Mouse (Mus musculus) olfactory bulb, adult 2 months (tissue): ENCODE results near the gene Zmiz1. TPM values are rescaled to one million over a fixed set of nuclear protein-coding genes. Genes with fewer than 3 reads are reported as not detected.

Experiments used
- H3K27ac ChIP-seq: fragments of 200-500 bp; 2 replicates; pipeline ENCODE4 v1.5.1; 2012; ENCODE audit warnings: low read depth, low read length; ENCODE audit not compliant: insufficient read depth
- H3K4me1 ChIP-seq: fragments of 200-500 bp; 2 replicates; pipeline ENCODE4 v1.6.1; 2012; ENCODE audit warnings: low read length; ENCODE audit not compliant: control insufficient read depth, insufficient read depth
- H3K4me3 ChIP-seq: fragments of 200-500 bp; 2 replicates; pipeline ENCODE4 v1.5.1; 2012; ENCODE audit warnings: mild to moderate bottlenecking, low read depth, low read length, moderate library complexity; ENCODE audit not compliant: insufficient read depth
- CTCF ChIP-seq: fragments of 200-500 bp; IDR thresholded peaks from 2 replicates; pipeline ENCODE4 v1.5.1; 2012; ENCODE audit warnings: low read depth, mild to moderate bottlenecking, low read length, moderate library complexity; ENCODE audit not compliant: insufficient read depth
- POLR2A ChIP-seq: fragments of 200-500 bp; IDR thresholded peaks from 2 replicates; pipeline ENCODE4 v1.6.1; 2012; ENCODE audit warnings: mild to moderate bottlenecking, low read depth, low read length, moderate library complexity; ENCODE audit not compliant: insufficient read depth
- WGBS: fragments of 180-500 bp; shearing (Covaris S2); methylation state at CpG from one replicate; pipeline ENCODE4 v1.1.7; 2018; 5-methylcytosine and 5-hydroxymethylcytosine counted together
- polyA plus RNA-seq: library from polyadenylated mRNA; stranded (reverse); fragments of >200 nt; gene quantifications from 2 replicates; pipeline ENCODE4 v1.2.4, GENCODE M21; 2012; ENCODE audit warnings: low replicate concordance; ENCODE audit not compliant: missing spikeins, insufficient read depth, insufficient read length

Zmiz1 gene
- polyA plus RNA-seq, 1 experiment = not detected

- H3K27ac ChIP-seq = no peak overlapping the region
- H3K4me1 ChIP-seq = peaks cover 11% of the 10 kb centered on the region
- H3K4me3 ChIP-seq = no peak overlapping the region
- TF ChIP-seq CTCF (no peak), POLR2A (no peak)
- 79% methylated on average over 10 of the region's 10 CpGs for WGBS
Measured at GRCm38 (mm10) chr14:25539493-25540116, 80.6 kb downstream of the Zmiz1 start.

GRCm38 (mm10) chr14:25540172-25540571, 81.2 kb downstream of the Zmiz1 start:
- no peak overlapping the region for H3K27ac ChIP-seq
- H3K4me1 ChIP-seq = peaks cover 7% of the 10 kb centered on the region
- H3K4me3 ChIP-seq = no peak overlapping the region
- TF ChIP-seq POLR2A = no peak
- no peak for TF ChIP-seq CTCF
- 80% methylated on average over 4 of the region's 4 CpGs for WGBS

- WGBS = 79% methylated on average over 5 of the region's 5 CpGs
- peaks cover 7% of the 10 kb centered on the region for H3K4me1 ChIP-seq
- H3K4me3 ChIP-seq = no peak overlapping the region
- no peak overlapping the region for H3K27ac ChIP-seq
- TF ChIP-seq POLR2A = no peak
- no peak for TF ChIP-seq CTCF
Measured at GRCm38 (mm10) chr14:25541213-25541612, 82.2 kb downstream of the Zmiz1 start.

GRCm38 (mm10) chr14:25543098-25543497, 84.1 kb downstream of the Zmiz1 start:
- no peak overlapping the region for H3K27ac ChIP-seq
- 89% methylated on average over 4 of the region's 4 CpGs for WGBS
- H3K4me1 ChIP-seq = peaks cover 11% of the 10 kb centered on the region
- TF ChIP-seq POLR2A (no peak), CTCF (no peak)
- H3K4me3 ChIP-seq = no peak overlapping the region

GRCm38 (mm10) chr14:25543927-25544326, 84.9 kb downstream of the Zmiz1 start:
- Histone ChIP-seq H3K27ac (no peak overlapping the region), H3K4me3 (no peak overlapping the region), H3K4me1 (peaks cover 16% of the 10 kb centered on the region)
- no peak for TF ChIP-seq POLR2A
- 91% methylated on average over 4 of the region's 4 CpGs for WGBS

- H3K27ac ChIP-seq = no peak overlapping the region
Measured at GRCm38 (mm10) chr14:25546852-25547621, 88.1 kb downstream of the Zmiz1 start.

GRCm38 (mm10) chr14:25547882-25548281, 88.9 kb downstream of the Zmiz1 start:
- TF ChIP-seq CTCF (no peak), POLR2A (no peak)
- Histone ChIP-seq H3K4me3 (no peak overlapping the region), H3K4me1 (peaks cover 23% of the 10 kb centered on the region), H3K27ac (no peak overlapping the region)
- 80% methylated on average over 9 of the region's 9 CpGs for WGBS

More at GRCm38 (mm10) chr14:25546852-25547621, 88.1 kb downstream of the Zmiz1 start:
- WGBS = 64% methylated on average over 14 of the region's 14 CpGs
- Histone ChIP-seq H3K4me1 (peaks cover 23% of the 10 kb centered on the region), H3K4me3 (no peak overlapping the region)
- TF ChIP-seq CTCF (no peak), POLR2A (no peak)

- TF ChIP-seq CTCF = no peak
- no peak for TF ChIP-seq POLR2A
- H3K27ac ChIP-seq = no peak overlapping the region
- peaks cover 28% of the 10 kb centered on the region for H3K4me1 ChIP-seq
- no peak overlapping the region for H3K4me3 ChIP-seq
- WGBS = 59% methylated on average over 6 of the region's 6 CpGs
Measured at GRCm38 (mm10) chr14:25548650-25549049, 89.7 kb downstream of the Zmiz1 start.

- Histone ChIP-seq H3K27ac (no peak overlapping the region), H3K4me1 (peaks cover 29% of the 10 kb centered on the region), H3K4me3 (no peak overlapping the region)
- TF ChIP-seq POLR2A = no peak
- TF ChIP-seq CTCF = no peak
- WGBS = 89% methylated on average over 7 of the region's 7 CpGs
Measured at GRCm38 (mm10) chr14:25549125-25549524, 90.1 kb downstream of the Zmiz1 start.
